Mouse (Mus musculus): ENCODE data around the gene Arhgap32.
A peak's percentile ranks its signal among the peaks of the same experiment; 100 is the strongest.
"Not testable (repeated sequence)": the region's sequence is repeated elsewhere in the genome, so short reads cannot be mapped to it uniquely, and the experiment has no call there.

Arhgap32 gene

DNA sequence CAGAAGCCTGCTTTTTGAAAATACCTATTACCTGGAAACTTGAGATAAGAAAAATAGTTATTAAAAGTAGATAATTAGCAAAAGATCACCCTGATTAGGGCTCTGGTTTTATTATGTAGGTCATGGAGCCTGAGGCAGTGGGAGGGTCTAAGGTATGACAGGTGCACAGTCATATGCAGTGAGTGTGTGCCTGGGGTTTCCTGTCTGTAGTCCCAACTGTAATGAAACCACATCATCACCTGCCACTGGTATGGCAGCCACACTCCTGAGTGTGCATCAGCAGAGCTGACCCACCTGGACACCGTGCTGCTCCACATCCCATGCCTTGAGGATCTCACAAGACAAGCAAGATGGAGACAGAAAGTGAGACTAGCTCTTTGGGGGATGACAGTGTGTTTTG lies at the start of gene Arhgap32:
Gene Arhgap32 (plus strand): TSS at position 351 of the 400 bp plus-strand sequence.
- no peak for DNase-seq (ENCODE audit: inconsistent ontology term)

GRCm38 (mm10) chr9:32072778-32073177 lies 43.2 kb upstream of the Arhgap32 start:
- DNase-seq (ENCODE audit: inconsistent ontology term) = no peak

GRCm38 (mm10) chr9:32088106-32088776 lies 27.7 kb upstream of the Arhgap32 start:
- DNase-seq (ENCODE audit: inconsistent ontology term) = no peak

- no peak for DNase-seq (ENCODE audit: inconsistent ontology term)
Measured at GRCm38 (mm10) chr9:32088882-32089281, 27.1 kb upstream of the Arhgap32 start.

- no peak for DNase-seq (ENCODE audit: inconsistent ontology term)
Measured at GRCm38 (mm10) chr9:32093456-32093855, 22.5 kb upstream of the Arhgap32 start.

GRCm38 (mm10) chr9:32094351-32095120 lies 21.4 kb upstream of the Arhgap32 start:
- no peak for DNase-seq (ENCODE audit: inconsistent ontology term)

DNA sequence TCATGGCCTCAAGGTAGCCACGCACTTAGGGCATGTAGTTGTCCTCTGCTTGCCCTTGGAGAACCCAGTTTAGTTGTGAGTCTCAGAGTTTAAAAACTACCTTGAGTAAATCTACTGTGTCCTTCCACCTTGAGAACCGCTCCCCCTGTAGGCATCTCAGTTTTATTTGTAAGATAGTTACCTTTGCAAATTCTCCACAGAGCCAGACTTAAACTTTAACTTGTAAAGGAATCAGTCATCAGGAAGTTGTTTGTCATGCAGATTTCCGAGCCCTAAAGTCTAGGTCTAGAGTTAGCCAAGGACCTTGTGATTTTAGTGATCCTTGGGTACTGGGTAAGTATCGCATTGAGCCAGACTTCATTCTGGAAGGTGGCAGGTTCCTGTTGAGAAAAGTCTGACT lies 20.4 kb upstream of the Arhgap32 start:
- no peak for DNase-seq (ENCODE audit: inconsistent ontology term)

GRCm38 (mm10) chr9:32096541-32096940 lies 19.4 kb upstream of the Arhgap32 start:
- peak; percentile 42 for DNase-seq (ENCODE audit: inconsistent ontology term)

DNA sequence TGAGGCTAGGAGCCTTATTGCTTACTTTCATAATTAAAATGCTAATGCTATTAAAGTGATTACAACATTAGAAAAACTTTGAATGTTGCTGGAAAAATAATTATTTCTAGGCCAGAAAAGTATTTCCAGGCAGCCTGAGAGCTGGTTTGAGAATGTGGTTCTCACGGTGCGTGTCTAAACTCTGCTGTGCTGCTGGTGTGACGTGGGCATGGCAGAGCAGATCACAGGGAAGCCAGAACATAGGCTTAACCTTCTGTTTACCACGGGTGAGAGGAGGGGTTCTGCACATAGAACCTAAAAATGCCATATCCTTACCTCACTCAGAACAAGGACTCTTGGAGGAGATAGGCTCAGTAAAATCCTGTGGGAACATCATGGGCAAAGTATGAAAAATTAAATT lies 18.8 kb upstream of the Arhgap32 start:
- DNase-seq (ENCODE audit: inconsistent ontology term) = peak; percentile 34

GRCm38 (mm10) chr9:32098425-32099155 lies 17.3 kb upstream of the Arhgap32 start:
- DNase-seq (ENCODE audit: inconsistent ontology term) = no peak

DNA sequence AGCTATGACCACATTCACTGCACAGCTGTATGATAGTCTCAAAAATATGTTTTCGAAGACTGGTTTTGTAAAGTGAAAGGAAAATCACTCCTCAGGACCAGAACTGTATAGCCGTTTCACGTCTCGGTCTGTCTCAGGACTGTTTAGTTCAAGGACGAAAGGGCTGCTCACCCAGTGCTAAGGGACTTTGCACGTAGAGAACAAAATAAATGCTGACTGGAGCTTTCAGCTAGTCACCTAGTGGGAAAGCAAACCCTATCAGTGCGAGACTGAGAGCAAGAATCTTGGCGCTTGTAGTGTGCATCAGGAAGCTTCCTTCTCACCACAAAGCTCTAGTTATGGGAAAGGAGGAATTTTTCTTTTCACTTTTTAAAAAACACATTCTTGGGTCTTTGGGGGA lies 15.4 kb upstream of the Arhgap32 start:
- no peak for DNase-seq (ENCODE audit: inconsistent ontology term)

DNA sequence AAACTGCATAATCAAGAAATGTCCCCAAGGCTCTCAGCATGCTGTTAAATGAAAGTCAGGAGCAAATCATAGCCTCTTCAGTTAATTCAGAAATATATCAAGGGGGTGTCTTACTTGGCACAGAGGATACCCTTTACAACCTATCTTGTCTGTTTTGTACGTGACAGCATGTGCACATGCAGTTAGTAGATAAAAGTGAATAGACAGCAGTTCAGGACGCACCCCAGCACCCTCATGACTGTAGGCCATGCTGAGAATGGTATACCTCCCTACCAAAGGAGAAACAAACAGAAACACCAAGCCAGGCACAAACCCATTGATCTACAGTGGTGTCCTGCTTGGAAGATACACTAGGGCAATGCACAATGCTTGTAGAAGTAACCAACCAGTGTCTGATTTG lies 14.4 kb upstream of the Arhgap32 start:
- DNase-seq (ENCODE audit: inconsistent ontology term) = no peak

- DNase-seq (ENCODE audit: inconsistent ontology term) = no peak
Measured at GRCm38 (mm10) chr9:32104670-32105069, 11.3 kb upstream of the Arhgap32 start.

DNA sequence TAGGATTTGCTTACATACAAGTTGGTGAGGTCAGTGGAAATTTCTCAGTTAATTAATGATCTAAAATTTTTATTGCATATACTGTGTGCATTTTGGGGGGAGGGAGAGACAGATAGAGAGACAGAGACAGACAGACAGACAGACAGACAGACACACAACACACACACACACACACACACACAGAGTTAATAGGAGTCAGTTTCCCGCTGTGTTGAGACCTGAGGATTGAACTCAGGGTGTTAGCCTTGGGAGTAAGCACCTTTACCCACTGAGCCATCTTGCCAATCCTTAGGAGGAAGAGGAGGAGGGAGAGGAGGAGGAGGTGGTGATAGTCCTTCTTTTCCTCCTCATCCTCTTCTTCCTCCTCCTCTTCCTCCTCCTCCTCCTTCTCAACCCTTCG lies 5.6 kb upstream of the Arhgap32 start:
- no peak for DNase-seq (ENCODE audit: inconsistent ontology term)

- no peak for DNase-seq (ENCODE audit: inconsistent ontology term)
Measured at GRCm38 (mm10) chr9:32116272-32116671, 336 bp downstream of the Arhgap32 start.

- DNase-seq (ENCODE audit: inconsistent ontology term) = peak; percentile 22
Measured at GRCm38 (mm10) chr9:32117876-32118275, 1.9 kb downstream of the Arhgap32 start.

GRCm38 (mm10) chr9:32118433-32118832 lies 2.5 kb downstream of the Arhgap32 start:
- DNase-seq (ENCODE audit: inconsistent ontology term) = peak; percentile 14

DNA sequence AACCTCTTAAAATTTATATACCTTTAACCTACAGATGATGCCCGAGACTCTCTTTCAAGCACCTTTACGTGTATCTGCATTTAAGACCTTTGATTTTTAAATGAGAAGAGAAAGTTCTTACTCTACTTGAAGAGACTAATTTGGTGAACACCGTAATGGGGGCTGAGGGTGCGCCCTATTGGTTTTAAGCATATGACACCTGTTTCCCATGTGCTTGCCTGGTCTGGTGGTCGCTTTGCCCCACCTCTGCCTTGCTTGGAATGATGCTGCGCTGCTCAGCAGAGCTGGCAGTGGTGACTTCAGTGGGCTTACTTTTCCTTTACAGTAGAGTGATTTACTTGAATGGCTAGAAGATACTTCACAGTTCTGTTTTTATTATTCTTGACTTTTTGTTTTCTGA lies 3.6 kb downstream of the Arhgap32 start:
- DNase-seq (ENCODE audit: inconsistent ontology term) = no peak

DNA sequence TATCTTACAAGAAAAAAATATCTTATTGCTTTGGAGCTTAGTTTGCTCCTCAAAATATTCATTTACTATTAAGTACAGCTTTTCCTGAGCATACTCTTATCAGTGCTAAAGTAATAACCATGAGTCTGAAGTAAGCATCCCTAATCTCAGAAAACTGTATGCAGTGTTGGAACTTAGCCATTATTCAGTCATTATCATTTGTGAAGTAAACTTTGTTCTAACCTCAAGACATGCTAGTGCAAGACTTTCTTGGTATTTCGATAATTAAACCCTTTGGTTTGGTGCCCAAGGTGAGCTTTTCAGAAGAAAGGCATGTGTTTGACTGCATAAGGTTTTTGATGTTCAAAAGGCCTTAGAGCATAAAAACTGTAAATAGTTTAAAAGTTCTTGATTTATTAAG lies 4.2 kb downstream of the Arhgap32 start:
- no peak for DNase-seq (ENCODE audit: inconsistent ontology term)

DNA sequence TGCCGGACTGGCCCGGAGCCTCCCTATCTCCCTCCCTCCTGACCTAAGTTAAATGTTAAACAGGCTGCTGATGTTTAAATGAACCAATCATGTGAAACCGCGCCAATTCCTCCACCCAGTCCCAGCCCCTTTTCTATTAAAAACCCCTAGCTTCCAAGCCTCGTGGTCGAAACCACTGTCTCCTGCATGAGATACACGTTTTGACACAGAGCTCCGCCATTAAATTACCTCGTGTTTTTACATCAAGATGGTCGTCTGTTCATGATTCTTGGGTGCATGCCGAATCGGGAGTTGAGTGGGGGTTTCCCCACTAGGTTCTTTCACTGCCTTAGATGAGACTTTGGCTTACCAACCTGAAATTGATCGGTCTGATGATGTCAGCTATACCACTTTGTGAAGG lies 5.3 kb downstream of the Arhgap32 start:
- DNase-seq (ENCODE audit: inconsistent ontology term) = not testable (repeated sequence)

- DNase-seq (ENCODE audit: inconsistent ontology term) = no peak
Measured at GRCm38 (mm10) chr9:32136195-32136594, 20.3 kb downstream of the Arhgap32 start.

DNA sequence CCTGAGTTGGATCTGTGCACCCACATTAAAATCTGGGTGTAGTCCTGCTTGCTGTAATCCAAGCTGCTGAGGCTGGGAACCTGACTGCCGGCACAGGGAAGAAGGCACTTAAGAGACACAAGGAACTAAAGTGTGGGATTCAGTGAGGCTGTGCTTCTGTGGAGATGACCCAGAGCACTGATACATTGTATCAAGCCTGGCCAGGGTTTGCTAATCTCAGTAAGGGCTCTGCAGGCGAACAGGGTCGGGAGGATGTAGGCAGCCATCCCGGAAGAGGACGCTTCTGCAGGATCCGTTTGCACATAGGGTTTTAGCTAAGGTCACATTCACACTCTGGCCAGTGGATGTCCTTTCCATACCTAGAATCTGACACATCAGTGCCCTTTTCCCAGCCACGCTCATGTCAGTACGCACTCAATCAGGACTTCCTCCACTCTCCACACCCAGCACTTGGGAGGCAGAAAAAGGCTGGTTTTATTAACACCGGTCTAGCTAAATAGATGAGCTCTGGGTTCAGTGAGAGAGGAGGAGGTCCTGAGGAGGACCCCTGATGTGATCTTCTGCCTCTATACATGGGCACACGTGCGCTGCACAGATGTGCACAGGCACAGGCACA lies 20.9 kb downstream of the Arhgap32 start:
- no peak for DNase-seq (ENCODE audit: inconsistent ontology term)
